Mouse (Mus musculus) testis, adult 2 months (tissue): ENCODE results near the gene Pik3ap1. TPM values are rescaled to one million over a fixed set of nuclear protein-coding genes. Genes with fewer than 3 reads are reported as not detected.

Source experiments
- H3K27ac ChIP-seq: fragments of 200-500 bp; 2 replicates; pipeline ENCODE4 v1.5.1; 2012; ENCODE audit warnings: low read depth, low read length; ENCODE audit not compliant: control insufficient read depth, insufficient read depth
- H3K27me3 ChIP-seq: fragments of 200-500 bp; 2 replicates; pipeline ENCODE4 v1.6.1; 2012; ENCODE audit warnings: mild to moderate bottlenecking, low read length, moderate library complexity; ENCODE audit not compliant: control insufficient read depth, insufficient read depth
- H3K36me3 ChIP-seq: fragments of 200-500 bp; 2 replicates; pipeline ENCODE4 v1.6.1; 2012; ENCODE audit warnings: mild to moderate bottlenecking, low read length; ENCODE audit not compliant: control insufficient read depth, insufficient read depth
- H3K4me1 ChIP-seq: fragments of 200-500 bp; 2 replicates; pipeline ENCODE4 v1.6.1; 2012; ENCODE audit warnings: low read length; ENCODE audit not compliant: control insufficient read depth, insufficient read depth
- H3K4me3 ChIP-seq: fragments of 200-500 bp; 2 replicates; pipeline ENCODE4 v1.5.1; 2012; ENCODE audit warnings: low read depth, mild to moderate bottlenecking, low read length, moderate library complexity, mixed read lengths; ENCODE audit not compliant: control insufficient read depth
- CTCF ChIP-seq: fragments of 200-500 bp; IDR thresholded peaks from 2 replicates; pipeline ENCODE4 v1.5.1; 2012; ENCODE audit warnings: low read depth, mild to moderate bottlenecking, inconsistent platforms, low read length, moderate library complexity; ENCODE audit not compliant: control insufficient read depth, insufficient read depth, insufficient replicate concordance
- POLR2A ChIP-seq: fragments of 200-500 bp; IDR thresholded peaks from 2 replicates; pipeline ENCODE4 v1.6.1; 2012; ENCODE audit warnings: low read depth, mild to moderate bottlenecking, inconsistent platforms, low read length, moderate library complexity; ENCODE audit not compliant: control insufficient read depth
- polyA plus RNA-seq: library from polyadenylated mRNA; depleted of rRNA; stranded (reverse); fragments of >200 nt; gene quantifications from 2 replicates; pipeline ENCODE4 v1.2.3, GENCODE M21; 2012

Pik3ap1 gene
- polyA plus RNA-seq, 1 experiment, result 1.6 TPM

- H3K27me3 ChIP-seq, result no peaks in the 10 kb centered on the region
- no peak overlapping the region for H3K4me3 ChIP-seq
- peaks cover 8% of the 10 kb centered on the region; the same call in 1 of the 2 replicates for H3K4me1 ChIP-seq
- H3K36me3 ChIP-seq, result no peaks in the 10 kb centered on the region
- TF ChIP-seq POLR2A (no peak), CTCF (no peak)
- H3K27ac ChIP-seq, result no peak overlapping the region
Measured at GRCm38 (mm10) chr19:41341677-41342076, 43.2 kb downstream of the Pik3ap1 start.

GRCm38 (mm10) chr19:41339020-41339836 is 45.7 kb downstream of the Pik3ap1 start:
- peaks cover 5% of the 10 kb centered on the region; the same call in 1 of the 2 replicates for H3K4me1 ChIP-seq
- TF ChIP-seq CTCF (no peak), POLR2A (no peak)
- no peak overlapping the region for H3K4me3 ChIP-seq
- H3K27ac ChIP-seq, result no peak overlapping the region
- no peaks in the 10 kb centered on the region for H3K27me3 ChIP-seq
- no peaks in the 10 kb centered on the region for H3K36me3 ChIP-seq

GRCm38 (mm10) chr19:41338379-41338778 is 46.5 kb downstream of the Pik3ap1 start:
- H3K4me3 ChIP-seq, result no peak overlapping the region
- TF ChIP-seq POLR2A (no peak), CTCF (no peak)

GRCm38 (mm10) chr19:41335721-41336120 is 49.2 kb downstream of the Pik3ap1 start:
- no peak for TF ChIP-seq POLR2A
- no peak for TF ChIP-seq CTCF
- peaks cover 5% of the 10 kb centered on the region; the same call in 1 of the 2 replicates for H3K4me1 ChIP-seq
- H3K4me3 ChIP-seq, result no peak overlapping the region
- H3K27me3 ChIP-seq, result no peaks in the 10 kb centered on the region
- no peaks in the 10 kb centered on the region for H3K36me3 ChIP-seq
- no peak overlapping the region for H3K27ac ChIP-seq

More at GRCm38 (mm10) chr19:41338379-41338778, 46.5 kb downstream of the Pik3ap1 start:
- Histone ChIP-seq H3K4me1 (peaks cover 5% of the 10 kb centered on the region; the same call in 1 of the 2 replicates), H3K27ac (no peak overlapping the region), H3K27me3 (no peaks in the 10 kb centered on the region), H3K36me3 (no peaks in the 10 kb centered on the region)

- no peak overlapping the region for H3K27ac ChIP-seq
- H3K4me3 ChIP-seq, result no peak overlapping the region
- no peaks in the 10 kb centered on the region for H3K27me3 ChIP-seq
- TF ChIP-seq CTCF, result no peak
- no peak for TF ChIP-seq POLR2A
- no peaks in the 10 kb centered on the region for H3K36me3 ChIP-seq
- H3K4me1 ChIP-seq, result no peaks in the 10 kb centered on the region; the same call in 1 of the 2 replicates
Measured at GRCm38 (mm10) chr19:41332986-41333385, 51.9 kb downstream of the Pik3ap1 start.

GRCm38 (mm10) chr19:41332228-41332627 is 52.7 kb downstream of the Pik3ap1 start:
- Histone ChIP-seq H3K27ac (no peak overlapping the region), H3K4me3 (no peak overlapping the region), H3K4me1 (no peaks in the 10 kb centered on the region; the same call in 1 of the 2 replicates), H3K36me3 (no peaks in the 10 kb centered on the region), H3K27me3 (no peaks in the 10 kb centered on the region)
- TF ChIP-seq CTCF (no peak), POLR2A (no peak)

GRCm38 (mm10) chr19:41330401-41330800 is 54.5 kb downstream of the Pik3ap1 start:
- Histone ChIP-seq H3K4me1 (no peaks in the 10 kb centered on the region; the same call in 1 of the 2 replicates), H3K4me3 (no peak overlapping the region), H3K27ac (no peak overlapping the region), H3K36me3 (no peaks in the 10 kb centered on the region), H3K27me3 (no peaks in the 10 kb centered on the region)
- TF ChIP-seq CTCF (no peak), POLR2A (no peak)
